Comparison of ENCODE assay signal across 18 mouse cellular contexts in the genomic region with DNA sequence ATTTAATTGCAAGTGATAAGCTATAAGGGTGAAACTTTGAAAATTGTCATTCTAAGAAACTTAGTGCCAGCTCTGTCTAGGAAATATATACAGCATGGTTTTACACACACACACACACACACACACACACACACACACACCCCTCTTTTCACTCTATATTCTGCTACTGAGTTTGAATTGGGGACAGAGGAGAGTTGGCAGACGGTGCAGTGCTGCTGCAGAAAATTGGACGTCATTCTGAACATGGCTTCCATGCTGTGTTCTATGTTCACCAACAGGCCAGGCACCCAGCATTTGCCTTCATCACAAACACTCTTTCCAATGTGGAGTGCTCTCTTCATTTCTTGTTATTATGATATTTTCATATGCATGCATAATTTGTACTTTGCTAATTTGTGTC.
"Had no signal": no experiment of that assay in that cellular context is flagged by ENCODE, and none has a peak within 500 bp of the region (broad histone marks: within the 10 kb centered on the region; RNA-seq: fewer than 3 reads in every experiment).

No protein-coding gene starts in this region.

- H3K4me2 ChIP-seq: lung, embryonic 15.5 days; midbrain, embryonic 11.5 days; midbrain, embryonic 13.5 days; midbrain, embryonic 15.5 days; neural tube, embryonic 12.5 days; stomach, embryonic 15.5 days had no signal

- ATAC-seq: liver, postnatal 0 days; lung, postnatal 0 days; midbrain, embryonic 13.5 days; midbrain, embryonic 15.5 days had no signal

- DNase-seq: liver, postnatal 0 days; lung, adult 2 months; lung, postnatal 14 days; lung, postnatal 36 days; right cerebral cortex, postnatal 14 days; thymus, adult 2 months; thymus, postnatal 25 days; thymus, postnatal 4 days had no signal

- H3K36me3 ChIP-seq: lung, embryonic 15.5 days; midbrain, embryonic 13.5 days; midbrain, embryonic 15.5 days; neural tube, embryonic 12.5 days; stomach, embryonic 15.5 days had no signal

- H3K27ac ChIP-seq: lung, embryonic 15.5 days; macrophage; midbrain, embryonic 13.5 days; midbrain, embryonic 15.5 days; neural tube, embryonic 12.5 days; stomach, embryonic 15.5 days; stomach, postnatal 0 days had no signal

- H3K4me3 ChIP-seq: lung, embryonic 15.5 days; megakaryocyte, embryonic 14.5 days; midbrain, embryonic 13.5 days; midbrain, embryonic 15.5 days; neural tube, embryonic 12.5 days; stomach, embryonic 15.5 days had no signal

- H3K27me3 ChIP-seq: lung, embryonic 15.5 days; megakaryocyte, embryonic 14.5 days; midbrain, embryonic 13.5 days; midbrain, embryonic 15.5 days; neural tube, embryonic 12.5 days; stomach, embryonic 15.5 days had no signal

- H3K9me3 ChIP-seq: lung, embryonic 15.5 days; megakaryocyte, embryonic 14.5 days; midbrain, embryonic 13.5 days; midbrain, embryonic 15.5 days; neural tube, embryonic 12.5 days; stomach, embryonic 15.5 days had no signal

- H3K9ac ChIP-seq: liver, postnatal 0 days; lung, embryonic 15.5 days; midbrain, embryonic 13.5 days; midbrain, embryonic 15.5 days; neural tube, embryonic 12.5 days; stomach, embryonic 15.5 days had no signal

- H3K4me1 ChIP-seq: megakaryocyte, embryonic 14.5 days; midbrain, embryonic 13.5 days; midbrain, embryonic 15.5 days; neural tube, embryonic 12.5 days; stomach, embryonic 15.5 days had no signal
